Mouse (Mus musculus): ENCODE measurements around the gene Tead1. TPM values are rescaled to one million over a fixed set of nuclear protein-coding genes. Genes with fewer than 3 reads are reported as not detected.
A peak's percentile ranks its signal among the peaks of the same experiment; 100 is the strongest.

Tead1 gene
- polyA plus RNA-seq, 1 experiment = 25.1 TPM

- Histone ChIP-seq H3K79me3 (ENCODE audit: low read depth) (peaks cover 61% of the 10 kb centered on the region), H3ac (ENCODE audit: control insufficient read depth, insufficient read length, low read depth) (no peak overlapping the region), H3K27me3 (ENCODE audit: control insufficient read depth, insufficient read depth, insufficient read length) (no peaks in the 10 kb centered on the region), H3K36me3 (ENCODE audit: control insufficient read depth, insufficient read depth) (no peaks in the 10 kb centered on the region), H3K79me2 (ENCODE audit: control insufficient read depth, insufficient read depth) (peaks cover 97% of the 10 kb centered on the region), H3K4me3 (ENCODE audit: insufficient read depth, poor library complexity, severe bottlenecking) (no peak overlapping the region)
- TF ChIP-seq MAX (IDR thresholded peaks at IDR 0.05) (no peak), CTCF (IDR thresholded peaks at IDR 0.05; ENCODE audit: control insufficient read depth, insufficient read depth, insufficient read length) (no peak), CEBPB (IDR thresholded peaks at IDR 0.05; ENCODE audit: low read depth) (no peak), FOSL1 (IDR thresholded peaks at IDR 0.05; ENCODE audit: insufficient read depth, low read length, poor library complexity, severe bottlenecking) (no peak), MYOD1 (IDR thresholded peaks at IDR 0.05; ENCODE audit: control insufficient read depth, insufficient read length, low read depth) (no peak), MYOG (IDR thresholded peaks at IDR 0.05; ENCODE audit: control insufficient read depth, extremely low read depth, insufficient read length) (no peak), USF1 (IDR thresholded peaks at IDR 0.05; ENCODE audit: low read depth) (no peak)
Measured at GRCm38 (mm10) chr7:112801706-112802105, 122.6 kb downstream of the Tead1 start.

DNA sequence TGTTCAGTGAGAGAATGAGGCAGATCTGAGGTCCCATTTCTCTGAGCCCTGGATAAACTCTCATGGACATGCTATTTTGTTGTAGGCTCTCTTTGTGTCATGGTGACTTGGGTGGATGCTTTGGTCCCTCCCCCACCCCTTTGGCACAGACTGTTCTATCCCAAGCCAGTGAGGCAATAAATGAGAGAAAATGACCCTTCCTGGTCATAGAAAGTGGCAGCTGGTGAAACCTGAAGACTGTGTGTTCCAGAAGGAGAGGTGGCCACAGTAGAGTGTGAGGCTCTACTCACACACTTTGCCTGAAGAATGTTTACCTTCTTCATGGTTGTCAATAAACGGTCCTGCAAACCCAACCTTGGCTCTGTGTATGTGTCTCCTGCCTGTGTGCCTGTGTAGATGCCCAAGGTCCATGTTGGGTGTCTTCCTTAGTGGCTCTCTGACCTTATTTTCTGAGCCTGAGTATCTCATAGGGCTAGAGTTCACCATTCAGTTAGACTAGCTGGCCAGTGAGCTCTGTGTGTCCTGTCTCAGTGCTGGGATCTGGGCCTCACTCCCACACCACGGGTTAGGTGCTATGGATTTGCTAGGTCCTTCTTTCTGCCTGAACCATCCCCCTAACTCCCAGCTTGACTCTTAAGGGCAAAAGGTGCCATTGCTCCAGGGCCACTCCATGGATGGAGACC lies 127.7 kb downstream of the Tead1 start:
- no peaks in the 10 kb centered on the region for H3K27me3 ChIP-seq (ENCODE audit: control insufficient read depth, insufficient read depth, insufficient read length)
- H3K4me3 ChIP-seq (ENCODE audit: insufficient read depth, poor library complexity, severe bottlenecking) = no peak overlapping the region
- TF ChIP-seq MYOG (IDR thresholded peaks at IDR 0.05; ENCODE audit: control insufficient read depth, extremely low read depth, insufficient read length) (no peak), CEBPB (IDR thresholded peaks at IDR 0.05; ENCODE audit: low read depth) (no peak), MAX (IDR thresholded peaks at IDR 0.05) (no peak), FOSL1 (IDR thresholded peaks at IDR 0.05; ENCODE audit: insufficient read depth, low read length, poor library complexity, severe bottlenecking) (no peak), USF1 (IDR thresholded peaks at IDR 0.05; ENCODE audit: low read depth) (no peak), CTCF (IDR thresholded peaks at IDR 0.05; ENCODE audit: control insufficient read depth, insufficient read depth, insufficient read length) (no peak), MYOD1 (IDR thresholded peaks at IDR 0.05; ENCODE audit: control insufficient read depth, insufficient read length, low read depth) (no peak)
- H3K79me2 ChIP-seq (ENCODE audit: control insufficient read depth, insufficient read depth) = peaks cover 97% of the 10 kb centered on the region
- H3K79me3 ChIP-seq (ENCODE audit: low read depth) = peaks cover 62% of the 10 kb centered on the region
- no peaks in the 10 kb centered on the region for H3K36me3 ChIP-seq (ENCODE audit: control insufficient read depth, insufficient read depth)
- H3ac ChIP-seq (ENCODE audit: control insufficient read depth, insufficient read length, low read depth) = peak overlapping the region; percentile 32

GRCm38 (mm10) chr7:112807401-112807751 lies 128.3 kb downstream of the Tead1 start:
- Histone ChIP-seq H3ac (ENCODE audit: control insufficient read depth, insufficient read length, low read depth) (peak overlapping the region; percentile 32), H3K79me3 (ENCODE audit: low read depth) (peaks cover 60% of the 10 kb centered on the region), H3K36me3 (ENCODE audit: control insufficient read depth, insufficient read depth) (no peaks in the 10 kb centered on the region), H3K4me3 (ENCODE audit: insufficient read depth, poor library complexity, severe bottlenecking) (no peak overlapping the region), H3K79me2 (ENCODE audit: control insufficient read depth, insufficient read depth) (peaks cover 96% of the 10 kb centered on the region), H3K27me3 (ENCODE audit: control insufficient read depth, insufficient read depth, insufficient read length) (no peaks in the 10 kb centered on the region)
- no peak for TF ChIP-seq MYOD1 (IDR thresholded peaks at IDR 0.05; ENCODE audit: control insufficient read depth, insufficient read length, low read depth)
- TF ChIP-seq USF1 (IDR thresholded peaks at IDR 0.05; ENCODE audit: low read depth) = no peak
- TF ChIP-seq CEBPB (IDR thresholded peaks at IDR 0.05; ENCODE audit: low read depth) = no peak
- no peak for TF ChIP-seq MYOG (IDR thresholded peaks at IDR 0.05; ENCODE audit: control insufficient read depth, extremely low read depth, insufficient read length)
- no peak for TF ChIP-seq CTCF (IDR thresholded peaks at IDR 0.05; ENCODE audit: control insufficient read depth, insufficient read depth, insufficient read length)
- TF ChIP-seq MAX (IDR thresholded peaks at IDR 0.05) = no peak
- TF ChIP-seq FOSL1 (IDR thresholded peaks at IDR 0.05; ENCODE audit: insufficient read depth, low read length, poor library complexity, severe bottlenecking) = no peak

DNA sequence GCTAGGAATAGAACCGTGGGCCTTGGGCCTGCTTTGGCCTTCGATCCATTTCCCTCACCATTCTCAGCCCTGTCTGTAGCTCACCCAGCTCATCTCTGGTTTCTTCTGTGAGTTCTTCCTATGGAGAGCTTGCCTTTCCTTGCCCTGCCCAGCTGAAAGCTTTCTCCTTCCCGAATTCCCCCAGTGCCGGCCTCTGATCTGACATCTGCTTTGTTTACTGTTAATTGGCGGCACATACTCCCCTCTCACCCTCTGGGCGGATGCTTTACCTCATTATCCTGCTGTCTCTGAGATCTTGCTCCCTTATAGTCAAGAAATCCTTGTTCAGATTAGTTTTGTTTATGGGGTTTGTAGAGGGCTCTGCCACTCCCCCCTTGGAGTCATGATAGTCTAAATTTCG lies 131.6 kb downstream of the Tead1 start:
- TF ChIP-seq CEBPB (IDR thresholded peaks at IDR 0.05; ENCODE audit: low read depth) (no peak), MYOG (IDR thresholded peaks at IDR 0.05; ENCODE audit: control insufficient read depth, extremely low read depth, insufficient read length) (no peak), USF1 (IDR thresholded peaks at IDR 0.05; ENCODE audit: low read depth) (no peak), MAX (IDR thresholded peaks at IDR 0.05) (no peak), CTCF (IDR thresholded peaks at IDR 0.05; ENCODE audit: control insufficient read depth, insufficient read depth, insufficient read length) (no peak), FOSL1 (IDR thresholded peaks at IDR 0.05; ENCODE audit: insufficient read depth, low read length, poor library complexity, severe bottlenecking) (no peak), MYOD1 (IDR thresholded peaks at IDR 0.05; ENCODE audit: control insufficient read depth, insufficient read length, low read depth) (no peak)
- Histone ChIP-seq H3K27me3 (ENCODE audit: control insufficient read depth, insufficient read depth, insufficient read length) (no peaks in the 10 kb centered on the region), H3K79me2 (ENCODE audit: control insufficient read depth, insufficient read depth) (peaks cover 88% of the 10 kb centered on the region), H3K79me3 (ENCODE audit: low read depth) (peaks cover 59% of the 10 kb centered on the region), H3K36me3 (ENCODE audit: control insufficient read depth, insufficient read depth) (no peaks in the 10 kb centered on the region), H3ac (ENCODE audit: control insufficient read depth, insufficient read length, low read depth) (no peak overlapping the region), H3K4me3 (ENCODE audit: insufficient read depth, poor library complexity, severe bottlenecking) (no peak overlapping the region)

GRCm38 (mm10) chr7:112812037-112812775 lies 133.1 kb downstream of the Tead1 start:
- H3K79me3 ChIP-seq (ENCODE audit: low read depth) = peaks cover 53% of the 10 kb centered on the region
- H3K79me2 ChIP-seq (ENCODE audit: control insufficient read depth, insufficient read depth) = peaks cover 88% of the 10 kb centered on the region
- no peak overlapping the region for H3K4me3 ChIP-seq (ENCODE audit: insufficient read depth, poor library complexity, severe bottlenecking)
- H3K27me3 ChIP-seq (ENCODE audit: control insufficient read depth, insufficient read depth, insufficient read length) = no peaks in the 10 kb centered on the region
- TF ChIP-seq MAX (IDR thresholded peaks at IDR 0.05) (no peak), MYOD1 (IDR thresholded peaks at IDR 0.05; ENCODE audit: control insufficient read depth, insufficient read length, low read depth) (peak; percentile 89)
- H3K36me3 ChIP-seq (ENCODE audit: control insufficient read depth, insufficient read depth) = no peaks in the 10 kb centered on the region
- no peak overlapping the region for H3ac ChIP-seq (ENCODE audit: control insufficient read depth, insufficient read length, low read depth)

All from C2C12 (cell line).